Mouse (Mus musculus) liver, embryonic 16.5 days (tissue): ENCODE measurements at regions not wholly inside any gene's neighbourhood (a gene's known extent, or its start where the extent isn't known, plus 50 kb on each side); places are given as distances from the start of the nearest gene placed in this dataset.

Experiments used
- ATAC-seq: fragments of 200-750 bp; cut with Nextera tagmentation; 2 replicates; pipeline ENCODE4 v1.8.0; 2017; ENCODE audit warnings: low read depth, mild to moderate bottlenecking, moderate number of reproducible peaks, moderate library complexity
- H3K27ac ChIP-seq: fragments of 300-500 bp; sonication (generic); 2 replicates; pipeline ENCODE4 v1.5.1; 2014; ENCODE audit warnings: mild to moderate bottlenecking, low read length
- H3K27me3 ChIP-seq: fragments of 300-500 bp; sonication (generic); 2 replicates; pipeline ENCODE4 v1.6.1; 2014; ENCODE audit warnings: low read depth, low read length, mixed read lengths; ENCODE audit not compliant: control insufficient read depth, insufficient read depth
- H3K36me3 ChIP-seq: fragments of 300-500 bp; sonication (generic); 2 replicates; pipeline ENCODE4 v1.6.1; 2014; ENCODE audit warnings: mild to moderate bottlenecking; ENCODE audit not compliant: control insufficient read depth, insufficient read depth
- H3K4me1 ChIP-seq: fragments of 300-500 bp; sonication (generic); 2 replicates; pipeline ENCODE4 v1.6.1; 2014; ENCODE audit warnings: low read depth, low read length, mixed read lengths; ENCODE audit not compliant: control insufficient read depth
- H3K4me2 ChIP-seq: fragments of 300-500 bp; sonication (generic); 2 replicates; pipeline ENCODE4 v1.6.1; 2014; ENCODE audit warnings: low read depth, low read length, mixed read lengths
- H3K4me3 ChIP-seq: fragments of 300-500 bp; sonication (generic); 2 replicates; pipeline ENCODE4 v1.5.1; 2014; ENCODE audit warnings: low read depth, mild to moderate bottlenecking, low read length
- H3K9ac ChIP-seq: fragments of 300-500 bp; sonication (generic); 2 replicates; pipeline ENCODE4 v1.6.1; 2014; ENCODE audit warnings: low read depth, low read length
- H3K9me3 ChIP-seq: fragments of 300-500 bp; sonication (generic); replicated peaks from 2 replicates; pipeline ENCODE4 v1.6.1; 2016; ENCODE audit warnings: low read length; ENCODE audit not compliant: control insufficient read depth
- WGBS: fragments of 180-500 bp; shearing (Covaris S2); extraction: QIAGEN DNeasy Blood & Tissue Kit; methylation state at CpG from one replicate; pipeline ENCODE4 v1.1.7; 2014; ENCODE audit not compliant: insufficient replicate concordance; 5-methylcytosine and 5-hydroxymethylcytosine counted together

DNA sequence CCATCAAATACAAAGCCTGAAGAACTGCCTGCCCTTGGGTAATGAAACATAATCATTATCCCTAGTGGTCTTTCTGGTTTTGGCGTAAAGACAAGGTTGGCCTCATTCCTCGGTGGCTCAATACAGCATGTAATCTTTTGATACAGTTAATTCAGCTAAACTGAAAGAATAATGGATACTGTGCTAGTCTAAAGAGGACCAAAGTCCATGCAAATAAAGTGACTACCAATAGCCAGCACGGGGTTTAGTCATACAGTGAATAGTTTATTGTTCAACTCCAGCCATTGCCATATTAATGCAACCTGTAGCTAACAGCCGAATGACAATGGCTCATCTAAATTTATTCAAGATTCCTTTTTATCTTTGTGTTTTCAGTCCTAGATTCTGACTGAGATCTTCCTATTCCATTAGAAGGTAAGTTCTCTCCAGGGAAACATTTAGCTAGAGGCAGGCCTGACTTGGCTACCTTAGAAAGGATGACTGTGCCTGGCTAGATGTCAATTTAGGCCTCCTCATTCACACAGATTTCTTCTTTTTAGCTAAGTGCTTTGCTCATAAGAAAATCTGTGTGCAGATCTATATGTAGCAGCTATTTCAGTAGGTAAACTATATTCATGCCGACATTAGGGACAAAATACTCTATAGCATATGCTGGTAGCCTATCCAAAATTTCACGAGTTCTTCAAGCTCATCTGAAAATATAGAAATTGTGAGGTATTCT lies 74.4 kb downstream of the Arrdc3 start:
- Histone ChIP-seq H3K27me3 (no peaks in the 10 kb centered on the region), H3K4me3 (no peak overlapping the region), H3K27ac (no peak overlapping the region), H3K4me1 (no peaks in the 10 kb centered on the region), H3K9me3 (no peaks in the 10 kb centered on the region), H3K9ac (no peak overlapping the region), H3K4me2 (no peak overlapping the region), H3K36me3 (no peaks in the 10 kb centered on the region)
- WGBS = 68% methylated on average over 6 of the region's 6 CpGs
- no peak for ATAC-seq

DNA sequence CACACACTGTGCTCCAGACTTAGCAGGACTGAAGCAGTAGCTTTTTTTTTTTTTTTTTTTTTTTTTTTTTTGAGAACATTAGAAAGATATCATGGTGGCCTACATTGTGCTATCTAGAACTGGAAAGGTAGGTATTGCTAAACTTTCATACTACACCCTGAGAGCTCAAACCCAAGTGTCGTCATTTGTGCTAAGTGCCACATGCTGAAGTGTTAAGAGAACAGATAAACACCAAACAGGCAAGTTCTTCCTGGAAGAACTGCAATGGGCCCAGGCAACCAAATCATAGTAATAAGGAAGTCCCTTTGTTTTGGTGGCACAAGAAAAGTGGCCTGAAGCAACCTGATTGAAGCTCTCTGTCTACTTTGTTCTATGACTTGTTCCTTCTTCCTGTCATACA lies 76.6 kb downstream of the Arrdc3 start:
- no peak overlapping the region for H3K4me3 ChIP-seq
- H3K36me3 ChIP-seq = no peaks in the 10 kb centered on the region
- no peak overlapping the region for H3K4me2 ChIP-seq
- 64% methylated on average over 1 of the region's 1 CpGs for WGBS
- H3K27ac ChIP-seq = no peak overlapping the region
- no peak for ATAC-seq
- H3K9me3 ChIP-seq = no peaks in the 10 kb centered on the region
- H3K9ac ChIP-seq = no peak overlapping the region
- no peaks in the 10 kb centered on the region; the same call in 1 of the 2 replicates for H3K27me3 ChIP-seq
- H3K4me1 ChIP-seq = no peaks in the 10 kb centered on the region

GRCm38 (mm10) chr13:80961985-80962617 lies 78.9 kb downstream of the Arrdc3 start:
- no peaks in the 10 kb centered on the region for H3K9me3 ChIP-seq
- H3K27me3 ChIP-seq = no peaks in the 10 kb centered on the region; the same call in 1 of the 2 replicates
- 43% methylated on average over 7 of the region's 7 CpGs for WGBS
- no peak overlapping the region for H3K4me3 ChIP-seq
- no peak overlapping the region for H3K9ac ChIP-seq
- no peaks in the 10 kb centered on the region for H3K36me3 ChIP-seq
- H3K27ac ChIP-seq = no peak overlapping the region
- peak overlapping the region; percentile 58 for H3K4me2 ChIP-seq
- ATAC-seq = no peak
- no peaks in the 10 kb centered on the region for H3K4me1 ChIP-seq

GRCm38 (mm10) chr13:80962789-80963590 lies 79.8 kb downstream of the Arrdc3 start:
- H3K9me3 ChIP-seq = no peaks in the 10 kb centered on the region
- H3K36me3 ChIP-seq = no peaks in the 10 kb centered on the region
- H3K4me1 ChIP-seq = no peaks in the 10 kb centered on the region
- peak overlapping the region; percentile 58 for H3K4me2 ChIP-seq
- ATAC-seq = peak; percentile 96
- 6% methylated on average over 46 of the region's 51 CpGs for WGBS
- peak overlapping the region; percentile 52 for H3K27ac ChIP-seq
- H3K27me3 ChIP-seq = no peaks in the 10 kb centered on the region; the same call in 1 of the 2 replicates
- H3K4me3 ChIP-seq = peak overlapping the region; percentile 50
- peak overlapping the region; percentile 52 for H3K9ac ChIP-seq

DNA sequence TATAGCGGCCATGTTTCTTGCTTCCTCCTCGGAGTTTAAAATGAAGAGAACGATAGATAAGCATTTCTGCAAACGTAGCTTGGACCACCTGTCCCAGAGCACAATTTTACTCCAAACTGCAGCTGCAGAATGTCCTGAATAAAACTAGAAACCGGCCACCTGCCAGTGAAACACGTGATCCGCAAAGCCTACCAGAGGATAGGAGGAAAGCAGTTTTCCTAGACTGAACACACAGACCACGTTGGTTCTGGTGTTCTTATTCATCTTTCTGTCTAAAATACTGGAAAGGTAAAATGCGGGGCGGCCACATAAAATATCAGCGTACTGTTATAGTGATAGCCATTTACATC lies 80.4 kb downstream of the Arrdc3 start:
- Histone ChIP-seq H3K9me3 (no peaks in the 10 kb centered on the region), H3K27ac (peak overlapping the region; percentile 52; the same call in 1 of the 2 replicates), H3K4me1 (no peaks in the 10 kb centered on the region), H3K4me3 (no peak overlapping the region), H3K27me3 (no peaks in the 10 kb centered on the region; the same call in 1 of the 2 replicates), H3K4me2 (no peak overlapping the region; the same call in 1 of the 2 replicates), H3K9ac (no peak overlapping the region), H3K36me3 (no peaks in the 10 kb centered on the region)
- no peak for ATAC-seq
- 62% methylated on average over 11 of the region's 11 CpGs for WGBS

GRCm38 (mm10) chr13:80971664-80972063 lies 88.5 kb downstream of the Arrdc3 start:
- Histone ChIP-seq H3K4me3 (no peak overlapping the region), H3K36me3 (no peaks in the 10 kb centered on the region), H3K27ac (no peak overlapping the region), H3K9me3 (no peaks in the 10 kb centered on the region), H3K27me3 (no peaks in the 10 kb centered on the region), H3K9ac (no peak overlapping the region), H3K4me2 (no peak overlapping the region), H3K4me1 (no peaks in the 10 kb centered on the region)
- WGBS = 41% methylated on average over 3 of the region's 3 CpGs
- ATAC-seq = no peak

DNA sequence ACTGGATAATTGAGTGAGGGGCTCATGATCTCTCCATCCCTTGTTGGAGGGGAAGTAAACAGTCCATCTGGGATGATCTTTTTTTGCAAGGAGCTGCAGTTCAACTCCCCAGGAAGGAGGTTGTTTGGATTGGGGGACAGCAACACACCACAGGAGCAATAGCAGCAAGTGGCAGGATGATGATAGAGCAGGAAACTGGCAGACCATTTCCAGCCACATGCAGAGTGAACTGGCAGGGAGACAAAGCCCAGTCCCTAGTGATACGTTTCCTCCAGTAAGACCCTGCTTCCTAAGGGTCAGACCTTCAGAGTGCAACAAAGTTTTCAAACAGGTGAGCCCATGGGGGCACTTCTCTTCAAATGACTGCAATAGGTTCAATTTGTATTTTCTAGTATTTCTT lies 91.2 kb downstream of the Arrdc3 start:
- Histone ChIP-seq H3K9me3 (no peaks in the 10 kb centered on the region), H3K36me3 (no peaks in the 10 kb centered on the region), H3K27me3 (no peaks in the 10 kb centered on the region), H3K27ac (no peak overlapping the region), H3K4me2 (no peak overlapping the region), H3K9ac (no peak overlapping the region), H3K4me1 (no peaks in the 10 kb centered on the region), H3K4me3 (no peak overlapping the region)
- WGBS = 43% methylated on average over 1 of the region's 1 CpGs
- no peak for ATAC-seq

DNA sequence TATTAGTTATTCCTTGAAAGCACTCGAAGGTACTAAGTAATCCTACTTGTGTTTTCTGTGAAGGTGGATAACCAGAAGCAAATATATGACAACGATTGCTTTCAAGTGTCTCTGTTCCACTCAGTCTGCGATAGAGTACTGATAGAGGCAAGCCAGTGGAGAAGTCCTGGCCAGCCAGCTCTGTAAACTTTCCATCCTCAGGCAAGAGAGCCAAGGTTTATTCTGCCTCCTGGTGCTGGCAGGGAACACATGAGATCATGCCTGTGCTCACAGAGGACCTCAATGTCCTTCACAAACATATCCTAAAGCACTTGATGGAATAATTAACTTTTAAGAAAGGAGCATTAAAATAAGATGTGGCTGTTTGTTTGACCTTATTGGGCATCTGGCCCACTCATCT lies 94.1 kb downstream of the Arrdc3 start:
- Histone ChIP-seq H3K9ac (no peak overlapping the region), H3K4me1 (no peaks in the 10 kb centered on the region), H3K27ac (no peak overlapping the region), H3K36me3 (no peaks in the 10 kb centered on the region), H3K4me3 (no peak overlapping the region), H3K4me2 (no peak overlapping the region), H3K27me3 (no peaks in the 10 kb centered on the region), H3K9me3 (no peaks in the 10 kb centered on the region)
- ATAC-seq = no peak
- 52% methylated on average over 3 of the region's 3 CpGs for WGBS

GRCm38 (mm10) chr13:80981201-80981600 lies 98.0 kb downstream of the Arrdc3 start:
- H3K4me2 ChIP-seq = no peak overlapping the region
- no peak overlapping the region for H3K4me3 ChIP-seq
- no peak overlapping the region for H3K27ac ChIP-seq
- no peak for ATAC-seq
- no peaks in the 10 kb centered on the region for H3K4me1 ChIP-seq
- no peaks in the 10 kb centered on the region for H3K9me3 ChIP-seq
- H3K27me3 ChIP-seq = no peaks in the 10 kb centered on the region
- WGBS = 36% methylated on average over 2 of the region's 2 CpGs
- no peaks in the 10 kb centered on the region for H3K36me3 ChIP-seq
- no peak overlapping the region for H3K9ac ChIP-seq
